Mouse (Mus musculus) limb, embryonic 15.5 days (tissue): ENCODE measurements at regions not wholly inside any gene's neighbourhood (a gene's known extent, or its start where the extent isn't known, plus 50 kb on each side); places are given as distances from the start of the nearest gene placed in this dataset.
A peak's percentile ranks its signal among the peaks of the same experiment; 100 is the strongest.

Source experiments
- ATAC-seq: fragments of 200-750 bp; cut with Nextera tagmentation; 2 replicates; pipeline ENCODE4 v1.8.0; 2017; ENCODE audit warnings: low read depth, moderate TSS enrichment; ENCODE audit not compliant: insufficient number of reproducible peaks, low FRiP score, low TSS enrichment
- H3K27ac ChIP-seq: fragments of 300-500 bp; sonication (generic); 2 replicates; pipeline ENCODE4 v1.5.1; 2015; ENCODE audit warnings: moderate library complexity, mild to moderate bottlenecking, inconsistent platforms
- H3K27me3 ChIP-seq: fragments of 300-500 bp; sonication (generic); 2 replicates; pipeline ENCODE4 v1.6.1; 2015; ENCODE audit warnings: inconsistent platforms
- H3K36me3 ChIP-seq: fragments of 300-500 bp; sonication (generic); 2 replicates; pipeline ENCODE4 v1.6.1; 2015; ENCODE audit warnings: inconsistent platforms
- H3K4me1 ChIP-seq: fragments of 300-500 bp; sonication (generic); 2 replicates; pipeline ENCODE4 v1.6.1; 2015; ENCODE audit warnings: inconsistent platforms
- H3K4me2 ChIP-seq: fragments of 300-500 bp; sonication (generic); 2 replicates; pipeline ENCODE4 v1.6.1; 2015; ENCODE audit warnings: mild to moderate bottlenecking, inconsistent platforms
- H3K4me3 ChIP-seq: fragments of 300-500 bp; sonication (generic); 2 replicates; pipeline ENCODE4 v1.5.1; 2015; ENCODE audit warnings: mild to moderate bottlenecking, inconsistent platforms
- H3K9ac ChIP-seq: fragments of 300-500 bp; sonication (generic); 2 replicates; pipeline ENCODE4 v1.6.1; 2015; ENCODE audit warnings: inconsistent platforms
- H3K9me3 ChIP-seq: fragments of 300-500 bp; sonication (generic); 2 replicates; pipeline ENCODE4 v1.6.1; 2016; ENCODE audit warnings: inconsistent platforms
- WGBS: fragments of 180-500 bp; shearing (Covaris S2); methylation state at CpG from one replicate; pipeline ENCODE4 v1.1.7; 2015; 5-methylcytosine and 5-hydroxymethylcytosine counted together

DNA sequence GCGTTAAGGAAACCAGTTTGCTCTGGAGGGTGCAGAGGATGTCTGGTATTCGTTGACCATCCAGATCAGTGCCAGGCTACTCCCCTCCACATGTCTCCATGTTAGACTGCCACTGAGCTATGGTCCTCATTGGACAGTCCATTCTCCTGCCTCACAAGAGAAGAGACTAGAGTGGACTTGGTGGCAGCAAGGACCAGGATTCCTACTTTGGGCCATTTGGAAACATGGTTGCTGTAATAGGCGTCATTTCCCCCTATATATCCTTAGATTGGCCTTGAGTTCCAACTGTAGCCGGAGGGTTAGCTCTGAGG, 72.6 kb downstream of the Rpusd4 start:
- H3K4me1 ChIP-seq = peaks cover 87% of the 10 kb centered on the region
- no peak overlapping the region for H3K9ac ChIP-seq

DNA sequence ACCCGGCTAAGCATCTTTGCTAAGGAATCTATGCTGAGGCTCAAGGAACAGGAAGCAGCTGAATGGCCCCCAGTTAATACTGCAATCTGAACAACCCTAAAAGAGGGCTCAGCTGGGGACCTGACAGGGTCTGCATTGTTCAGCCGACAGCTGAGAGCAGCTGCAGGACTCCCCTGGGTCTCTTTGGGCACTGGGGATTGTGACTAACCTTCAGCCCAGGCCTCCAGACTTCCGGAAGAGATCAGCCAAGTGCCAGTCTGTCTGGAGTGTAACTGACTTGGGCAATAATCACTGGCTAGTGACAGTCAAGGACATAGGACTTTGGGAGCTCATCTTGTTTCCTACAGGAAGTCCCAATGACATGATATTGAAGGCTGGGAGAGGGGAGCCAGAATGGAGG, 73.1 kb downstream of the Rpusd4 start:
- Histone ChIP-seq H3K9ac (no peak overlapping the region), H3K27me3 (no peaks in the 10 kb centered on the region), H3K4me2 (0 out of 2 replicates have a peak overlapping the region, but pooled peaks have one; percentile 17), H3K27ac (peak overlapping the region; percentile 91), H3K36me3 (no peaks in the 10 kb centered on the region), H3K4me3 (no peak overlapping the region), H3K9me3 (no peaks in the 10 kb centered on the region), H3K4me1 (peaks cover 83% of the 10 kb centered on the region)
- 13% methylated on average over 3 of the region's 3 CpGs for WGBS
- no peak for ATAC-seq

More for the DNA sequence above, 72.6 kb downstream of the Rpusd4 start:
- peak overlapping the region; percentile 91 for H3K27ac ChIP-seq
- no peaks in the 10 kb centered on the region for H3K36me3 ChIP-seq
- H3K9me3 ChIP-seq = no peaks in the 10 kb centered on the region
- no peaks in the 10 kb centered on the region for H3K27me3 ChIP-seq
- ATAC-seq = no peak
- 26% methylated on average over 4 of the region's 4 CpGs for WGBS
- H3K4me2 ChIP-seq = peak overlapping the region; percentile 17; the same call in 1 of the 2 replicates
- H3K4me3 ChIP-seq = no peak overlapping the region

DNA sequence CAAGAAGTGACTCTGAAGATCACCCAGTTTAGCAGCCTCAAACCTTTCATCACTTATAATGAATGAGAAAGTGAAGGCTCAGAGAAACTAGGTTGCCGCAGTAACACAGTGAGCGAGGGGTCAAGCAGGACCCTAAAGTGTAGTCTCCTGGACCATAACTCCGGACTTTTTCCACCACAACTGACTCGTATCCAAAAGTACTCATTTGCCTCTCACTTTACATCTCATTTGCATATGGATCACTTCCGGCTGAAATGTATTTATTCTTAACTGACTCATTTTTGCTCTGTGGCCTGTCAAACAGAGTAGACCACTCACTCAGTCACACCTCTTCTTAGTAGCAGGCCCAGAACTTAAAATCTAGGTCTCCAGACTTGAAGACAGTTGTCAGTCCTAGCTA, 73.7 kb downstream of the Rpusd4 start:
- 72% methylated on average over 5 of the region's 5 CpGs for WGBS
- peaks cover 81% of the 10 kb centered on the region for H3K4me1 ChIP-seq

DNA sequence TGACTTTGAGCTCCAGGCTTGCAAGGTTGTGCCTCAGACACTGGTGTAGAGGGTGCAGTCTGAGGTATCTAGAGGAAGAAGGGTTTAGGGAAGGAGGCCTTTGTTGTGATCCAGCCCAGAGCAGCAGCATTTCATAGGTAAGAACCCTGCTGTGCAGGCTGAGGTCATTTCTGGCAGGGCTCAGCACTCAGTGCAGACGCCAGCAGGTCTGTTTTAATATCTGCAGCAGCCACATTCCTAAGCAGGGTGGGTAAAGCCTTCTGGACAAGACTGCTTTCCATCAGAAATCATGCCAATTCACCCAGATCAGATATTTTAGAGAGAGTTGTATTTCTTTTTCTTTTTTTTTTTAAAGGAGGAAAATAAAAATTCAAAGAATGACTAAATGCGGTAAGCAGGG, 74.8 kb downstream of the Rpusd4 start:
- peak; percentile 41; the same call in 1 of the 2 replicates for ATAC-seq
- 0 out of 2 replicates have a peak overlapping the region, but pooled peaks have one; percentile 1 for H3K4me2 ChIP-seq
- WGBS = 6% methylated on average over 2 of the region's 2 CpGs
- no peaks in the 10 kb centered on the region for H3K27me3 ChIP-seq
- H3K9ac ChIP-seq = no peak overlapping the region
- no peaks in the 10 kb centered on the region for H3K36me3 ChIP-seq
- H3K27ac ChIP-seq = peak overlapping the region; percentile 91
- H3K9me3 ChIP-seq = no peaks in the 10 kb centered on the region
- H3K4me1 ChIP-seq = peaks cover 75% of the 10 kb centered on the region
- H3K4me3 ChIP-seq = no peak overlapping the region

More for the DNA sequence above, 73.7 kb downstream of the Rpusd4 start:
- H3K9ac ChIP-seq = no peak overlapping the region
- no peaks in the 10 kb centered on the region for H3K27me3 ChIP-seq
- H3K9me3 ChIP-seq = no peaks in the 10 kb centered on the region
- peak overlapping the region; percentile 91 for H3K27ac ChIP-seq
- H3K36me3 ChIP-seq = no peaks in the 10 kb centered on the region
- H3K4me3 ChIP-seq = no peak overlapping the region
- ATAC-seq = no peak
- no peak overlapping the region for H3K4me2 ChIP-seq

DNA sequence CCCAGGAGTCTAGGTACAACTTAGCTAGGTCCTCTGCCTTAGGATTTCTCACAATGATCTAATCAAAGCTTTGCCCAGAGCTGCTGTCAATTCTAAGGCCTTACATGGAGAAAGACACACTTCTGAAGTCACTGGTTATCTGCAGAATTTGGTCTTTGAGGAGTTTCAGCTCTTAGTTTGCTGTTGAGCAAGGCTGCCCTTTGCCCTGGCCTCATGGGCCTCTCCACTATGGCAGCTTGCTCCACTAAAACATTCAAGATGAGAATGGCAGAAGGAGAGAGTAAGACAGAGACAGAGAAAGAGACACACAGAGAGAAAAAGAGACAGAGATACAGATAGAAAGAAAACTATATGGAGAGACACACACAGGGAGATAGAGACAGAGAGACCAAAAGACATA, 75.7 kb downstream of the Rpusd4 start:
- H3K27ac ChIP-seq = peak overlapping the region; percentile 91
- no peak overlapping the region for H3K9ac ChIP-seq
- H3K4me1 ChIP-seq = peaks cover 69% of the 10 kb centered on the region
- H3K36me3 ChIP-seq = no peaks in the 10 kb centered on the region
- no peaks in the 10 kb centered on the region for H3K27me3 ChIP-seq
- H3K4me2 ChIP-seq = no peak overlapping the region
- ATAC-seq = no peak
- no peaks in the 10 kb centered on the region for H3K9me3 ChIP-seq
- H3K4me3 ChIP-seq = no peak overlapping the region

DNA sequence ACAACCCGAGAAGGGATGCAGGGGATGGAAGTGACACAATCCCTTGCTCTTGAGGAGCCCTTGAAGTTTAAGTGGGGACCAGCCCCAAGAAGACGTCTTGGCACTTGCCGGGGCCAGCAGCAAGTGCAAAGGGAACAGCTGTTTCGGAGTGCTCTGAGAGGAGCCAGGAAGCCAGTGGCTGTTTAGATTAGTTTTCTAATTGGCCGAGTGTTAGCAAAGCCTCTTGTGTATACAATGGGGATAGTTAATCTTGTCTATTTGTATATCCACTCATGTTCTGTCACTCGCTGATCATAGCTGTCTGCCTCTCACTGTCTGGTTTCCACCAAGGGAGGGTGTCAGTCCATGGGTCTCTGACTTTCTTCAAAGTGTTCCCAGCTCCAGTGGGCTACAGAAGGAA, 76.6 kb upstream of the Cdon start:
- Histone ChIP-seq H3K27ac (no peak overlapping the region), H3K27me3 (no peaks in the 10 kb centered on the region), H3K4me1 (peaks cover 59% of the 10 kb centered on the region), H3K4me3 (no peak overlapping the region), H3K9ac (no peak overlapping the region), H3K9me3 (no peaks in the 10 kb centered on the region), H3K4me2 (no peak overlapping the region), H3K36me3 (no peaks in the 10 kb centered on the region)
- 32% methylated on average over 6 of the region's 6 CpGs for WGBS
- no peak for ATAC-seq

DNA sequence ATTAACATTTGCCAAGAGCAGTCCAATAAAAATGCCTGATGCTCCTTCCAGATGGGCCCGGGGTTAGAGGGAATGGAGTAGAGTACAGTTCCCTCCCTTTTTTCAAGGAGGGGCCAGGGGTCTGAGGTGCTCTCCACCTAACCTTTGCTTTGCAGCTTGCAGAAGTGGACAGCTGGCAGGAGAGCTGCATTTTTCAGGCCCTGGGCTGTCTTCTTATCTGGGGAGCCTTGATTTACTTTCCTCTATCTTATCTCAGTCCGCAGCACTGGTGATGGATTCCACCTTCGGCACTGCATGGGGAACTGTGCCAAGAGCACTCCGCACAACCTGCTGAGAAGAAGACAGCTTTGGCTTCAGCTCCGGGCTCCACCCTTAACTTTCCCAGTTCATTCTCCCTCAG, 74.5 kb upstream of the Cdon start:
- Histone ChIP-seq H3K36me3 (no peaks in the 10 kb centered on the region), H3K27ac (0 out of 2 replicates have a peak overlapping the region, but pooled peaks have one; percentile 12), H3K9me3 (no peaks in the 10 kb centered on the region), H3K4me2 (no peak overlapping the region), H3K4me1 (peaks cover 46% of the 10 kb centered on the region), H3K9ac (no peak overlapping the region), H3K27me3 (no peaks in the 10 kb centered on the region), H3K4me3 (no peak overlapping the region)
- ATAC-seq = no peak
- WGBS = 24% methylated on average over 5 of the region's 5 CpGs

DNA sequence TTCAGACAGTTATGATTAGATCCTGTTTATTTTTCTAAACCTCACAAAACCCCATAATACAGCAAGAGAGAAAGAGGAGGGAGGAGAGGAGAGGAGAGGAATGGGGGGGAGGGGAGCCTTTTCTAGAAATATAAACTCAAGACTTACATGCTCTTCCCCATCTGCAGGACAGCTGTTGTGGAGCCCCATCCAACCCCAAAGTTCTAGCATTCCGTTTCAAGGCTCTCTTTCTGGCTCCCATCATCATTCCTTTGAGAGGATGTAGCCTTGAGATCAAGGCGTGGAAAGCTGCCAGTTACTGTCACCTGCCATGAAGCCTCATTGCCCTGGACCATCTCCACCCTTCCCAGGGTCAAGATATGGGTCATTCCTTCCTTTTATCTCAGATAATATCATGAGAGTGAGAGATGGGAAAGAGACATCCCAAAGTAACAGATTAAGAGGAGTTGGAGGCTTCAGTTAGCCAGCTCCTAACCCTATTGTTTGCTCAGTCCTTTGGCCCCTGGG, 70.8 kb upstream of the Cdon start:
- H3K36me3 ChIP-seq = no peaks in the 10 kb centered on the region
- no peaks in the 10 kb centered on the region for H3K9me3 ChIP-seq
- H3K27ac ChIP-seq = no peak overlapping the region
- peaks cover 24% of the 10 kb centered on the region for H3K4me1 ChIP-seq
- no peak overlapping the region for H3K4me3 ChIP-seq
- H3K9ac ChIP-seq = no peak overlapping the region
- no peak overlapping the region for H3K4me2 ChIP-seq
- WGBS = 44% methylated on average over 2 of the region's 2 CpGs
- H3K27me3 ChIP-seq = no peaks in the 10 kb centered on the region
- ATAC-seq = no peak

DNA sequence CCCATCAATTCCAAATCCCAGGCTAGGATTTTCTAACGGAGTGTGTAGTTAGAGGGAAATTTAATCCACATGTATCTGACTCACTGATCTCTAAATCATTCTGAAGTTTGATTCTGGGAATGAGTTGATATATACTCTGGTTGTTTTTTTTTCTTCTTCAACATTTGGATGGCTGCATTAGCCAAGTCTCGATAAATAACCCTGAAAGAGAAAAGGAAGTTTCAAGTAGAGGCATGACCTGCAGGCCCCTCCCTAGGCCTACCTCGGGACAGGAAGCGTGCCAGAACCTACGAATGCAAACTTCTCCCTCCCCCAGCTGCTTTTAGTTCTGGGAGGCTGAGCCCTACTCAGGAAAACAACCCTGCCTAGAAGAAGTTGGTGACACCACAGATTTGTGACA, 69.4 kb upstream of the Cdon start:
- no peak overlapping the region for H3K4me3 ChIP-seq
- 29% methylated on average over 5 of the region's 5 CpGs for WGBS
- no peak for ATAC-seq
- no peak overlapping the region for H3K4me2 ChIP-seq
- H3K36me3 ChIP-seq = no peaks in the 10 kb centered on the region
- peak overlapping the region; percentile 61; the same call in 1 of the 2 replicates for H3K27ac ChIP-seq
- no peaks in the 10 kb centered on the region for H3K27me3 ChIP-seq
- no peaks in the 10 kb centered on the region for H3K9me3 ChIP-seq
- H3K4me1 ChIP-seq = peaks cover 19% of the 10 kb centered on the region
- no peak overlapping the region for H3K9ac ChIP-seq

DNA sequence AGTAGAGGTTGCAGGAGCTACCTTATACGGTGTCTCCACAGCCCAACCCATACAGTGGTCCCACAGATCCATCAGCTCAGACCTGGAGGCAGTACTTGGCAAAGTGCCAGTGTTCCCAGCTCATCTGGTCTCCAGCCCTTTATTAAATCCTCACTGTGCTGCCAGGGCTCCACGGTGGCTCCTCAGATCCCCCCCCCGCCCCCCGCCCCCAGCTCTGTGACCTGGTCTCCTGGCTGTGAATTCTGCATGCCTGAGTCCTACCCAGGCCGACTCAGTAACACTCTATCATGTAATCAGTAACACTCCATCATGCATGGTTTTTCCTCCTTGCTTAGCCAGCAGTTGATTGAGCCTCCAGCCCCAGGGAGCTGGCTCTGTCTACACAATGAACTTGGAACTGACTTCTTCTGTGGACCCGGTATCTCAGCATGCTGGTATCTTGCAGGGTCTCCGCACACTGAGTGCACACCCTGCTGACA, 66.2 kb upstream of the Cdon start:
- Histone ChIP-seq H3K27me3 (no peaks in the 10 kb centered on the region), H3K4me3 (no peak overlapping the region), H3K27ac (peak overlapping the region; percentile 72), H3K4me2 (no peak overlapping the region), H3K36me3 (no peaks in the 10 kb centered on the region), H3K9me3 (no peaks in the 10 kb centered on the region), H3K4me1 (peaks cover 22% of the 10 kb centered on the region), H3K9ac (no peak overlapping the region)
- ATAC-seq = peak; percentile 86
- WGBS = 17% methylated on average over 7 of the region's 7 CpGs

DNA sequence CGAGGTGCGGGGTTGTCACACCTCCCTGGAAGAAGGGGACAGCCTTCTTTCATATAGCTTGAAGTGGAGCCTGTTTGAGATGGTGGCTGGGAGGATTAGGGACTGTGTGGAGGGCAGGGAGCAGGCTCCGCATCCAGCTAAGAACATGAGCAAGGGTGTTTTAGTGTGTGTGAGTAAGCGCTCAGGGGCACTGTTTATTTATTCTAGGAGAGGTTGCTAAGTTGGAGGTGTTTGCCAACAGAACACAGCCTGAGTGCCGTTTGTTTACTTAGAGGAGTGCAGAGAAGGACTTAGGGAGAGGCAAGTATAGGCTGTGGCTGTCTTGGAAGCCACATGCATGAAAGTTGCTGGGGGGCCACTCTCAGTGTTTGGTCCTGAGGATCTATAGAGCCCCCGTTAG, 61.2 kb upstream of the Cdon start:
- H3K4me1 ChIP-seq = peaks cover 58% of the 10 kb centered on the region
- WGBS = 47% methylated on average over 6 of the region's 6 CpGs
- H3K36me3 ChIP-seq = no peaks in the 10 kb centered on the region
- H3K4me2 ChIP-seq = no peak overlapping the region
- no peak for ATAC-seq
- no peaks in the 10 kb centered on the region for H3K27me3 ChIP-seq
- H3K9me3 ChIP-seq = no peaks in the 10 kb centered on the region
- peak overlapping the region; percentile 91 for H3K27ac ChIP-seq
- H3K9ac ChIP-seq = no peak overlapping the region
- H3K4me3 ChIP-seq = no peak overlapping the region

DNA sequence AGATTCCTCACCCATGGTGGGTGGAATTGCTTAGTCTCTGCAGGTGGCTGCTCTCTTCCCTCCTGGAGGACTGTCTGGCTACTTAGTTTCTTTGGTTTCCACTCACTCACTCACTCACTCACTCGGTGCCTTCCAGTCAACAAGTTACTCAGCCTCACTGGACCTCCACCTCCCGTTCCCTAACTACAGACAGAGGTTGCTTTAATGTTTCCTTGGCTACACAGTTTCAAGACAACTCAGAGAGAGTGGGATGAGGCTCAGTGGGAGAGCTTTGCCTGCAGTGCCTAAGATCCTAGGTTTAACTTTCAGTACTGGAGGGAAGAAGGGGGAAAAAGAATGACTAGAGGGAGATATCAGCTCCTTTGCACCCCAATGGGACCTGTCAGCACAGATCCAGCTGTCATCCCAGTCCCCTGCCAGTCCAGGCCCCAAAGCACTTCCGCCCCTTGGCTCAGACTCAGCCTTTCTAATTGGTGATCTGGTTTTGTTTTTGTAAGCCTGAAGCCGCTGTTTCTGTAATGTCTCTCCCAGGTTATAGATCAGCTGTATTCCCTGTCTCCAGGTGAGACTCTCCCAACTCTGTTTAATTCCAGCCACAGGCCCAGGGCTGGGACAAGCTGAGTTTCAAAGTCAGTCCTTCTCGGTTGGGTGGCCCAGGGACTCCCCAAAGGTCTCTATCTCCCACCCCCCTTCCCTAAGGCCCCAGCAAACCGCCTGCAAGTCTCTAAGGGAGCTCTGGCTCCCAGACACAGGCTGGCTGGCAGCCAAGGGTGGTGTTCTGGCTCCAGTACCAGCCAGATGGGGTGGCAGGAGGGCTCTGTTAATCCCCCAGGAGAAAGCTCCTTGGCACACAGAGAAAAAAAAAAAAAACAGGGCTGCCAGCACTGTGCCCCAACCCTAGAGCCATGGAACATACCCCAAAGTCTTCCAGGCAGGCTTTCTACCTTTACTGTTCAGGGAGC, 60.5 kb upstream of the Cdon start:
- Histone ChIP-seq H3K9ac (no peak overlapping the region), H3K9me3 (no peaks in the 10 kb centered on the region), H3K4me3 (no peak overlapping the region), H3K36me3 (no peaks in the 10 kb centered on the region), H3K4me1 (peaks cover 52% of the 10 kb centered on the region), H3K27ac (peak overlapping the region; percentile 91), H3K27me3 (no peaks in the 10 kb centered on the region), H3K4me2 (0 out of 2 replicates have a peak overlapping the region, but pooled peaks have one; percentile 12)
- 0 out of 2 replicates have a peak, but pooled peaks have one; percentile 17 for ATAC-seq
- WGBS = 16% methylated on average over 6 of the region's 6 CpGs
